Mouse (Mus musculus) cerebellum, adult 9-10 months (tissue): Measurements from ENCODE around the gene Cenpm.

Source experiments
- DNase-seq: peaks from one replicate; pipeline ENCODE4 v3.0.0; 2022

The Cenpm gene

DNA sequence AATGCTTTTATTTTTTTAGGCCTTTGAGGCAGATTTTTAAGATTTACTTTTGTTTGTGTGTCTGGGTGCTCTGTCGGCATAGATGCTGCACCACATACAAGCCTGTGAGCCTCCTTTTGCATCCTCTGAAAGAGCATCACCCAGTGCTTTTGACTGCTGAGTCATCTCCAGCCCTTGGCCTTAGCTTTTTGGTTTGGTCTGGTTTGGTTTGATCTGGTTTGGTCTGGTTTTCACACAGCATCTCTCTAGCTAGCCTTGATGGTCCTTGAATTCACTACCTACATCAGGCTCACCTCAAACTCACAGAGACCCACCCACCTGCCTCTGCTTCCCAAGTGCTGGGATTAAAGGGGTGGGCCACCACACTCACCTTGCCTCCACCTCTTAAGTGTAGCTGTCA is 56.6 kb downstream of the Cenpm start:
- no peak for DNase-seq

DNA sequence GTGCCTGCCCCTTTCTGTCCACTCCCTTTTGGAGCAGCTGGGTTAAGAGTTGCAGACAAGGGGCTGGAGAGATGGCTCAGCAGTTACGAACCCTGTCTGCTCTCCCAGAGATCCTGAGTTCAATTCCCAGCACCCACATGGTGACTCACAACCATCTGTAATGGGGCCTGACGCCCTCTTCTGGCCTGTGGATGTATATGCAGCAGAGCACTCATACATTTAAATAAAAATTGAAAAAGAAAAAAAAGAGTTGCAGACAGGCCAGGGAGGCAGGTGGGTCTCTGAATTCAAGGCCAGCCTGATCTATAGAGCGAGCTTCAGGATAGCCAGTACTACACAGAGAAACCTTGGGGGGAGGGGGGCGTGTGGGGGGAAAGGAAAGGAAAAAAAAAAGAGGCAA is 57.1 kb downstream of the Cenpm start:
- no peak for DNase-seq

GRCm38 (mm10) chr15:82186931-82187330 is 57.6 kb downstream of the Cenpm start:
- no peak for DNase-seq

- DNase-seq = no peak
Observed at GRCm38 (mm10) chr15:82186131-82186530, 58.4 kb downstream of the Cenpm start.

DNA sequence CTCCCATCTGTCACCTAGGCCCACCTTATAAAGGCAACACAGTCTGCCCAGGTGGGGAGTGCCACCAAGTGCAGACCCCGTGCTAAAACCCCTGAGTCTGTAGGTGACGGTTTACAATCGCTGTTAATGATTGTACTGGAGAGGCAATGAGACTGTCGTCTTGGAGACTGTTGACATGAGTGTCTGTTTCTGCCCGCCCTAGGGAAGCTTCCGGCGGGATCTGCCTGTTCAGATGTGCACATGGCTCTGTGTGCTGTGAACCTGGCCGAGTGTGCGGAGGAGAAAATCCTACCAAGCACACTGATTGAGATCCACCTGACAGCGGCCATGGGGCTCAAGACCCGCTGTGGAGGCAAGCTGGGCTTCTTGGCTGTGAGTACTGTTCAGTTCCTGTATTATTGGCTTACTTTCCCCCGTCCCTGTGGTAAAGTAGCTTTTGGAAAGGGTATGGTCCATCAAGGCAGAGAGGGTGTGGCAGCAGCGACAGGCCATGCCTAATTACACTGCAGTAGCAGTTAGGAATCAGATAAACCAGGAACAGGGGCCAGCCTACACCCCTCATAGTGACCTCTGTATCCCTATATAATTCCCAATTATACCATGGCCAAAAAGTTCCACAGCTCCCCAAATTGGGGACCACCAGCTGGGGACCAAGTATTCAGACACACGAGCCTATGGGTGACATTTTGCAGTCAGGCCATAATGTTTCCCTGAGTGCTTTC is 59.3 kb downstream of the Cenpm start:
- DNase-seq = no peak

- DNase-seq = no peak
Observed at GRCm38 (mm10) chr15:82184656-82185055, 59.9 kb downstream of the Cenpm start.

GRCm38 (mm10) chr15:82184183-82184582 is 60.4 kb downstream of the Cenpm start:
- no peak for DNase-seq
